Mouse (Mus musculus) megakaryocyte-erythroid progenitor cell, adult 5-6 weeks (primary cell): ENCODE data around the gene Tmem41a. TPM values are rescaled to one million over a fixed set of nuclear protein-coding genes. Genes with fewer than 3 reads are reported as not detected.

Experiments used
- ATAC-seq: replicated peaks from 2 replicates; pipeline ENCODE4 v1.8.0; 2016; ENCODE audit warnings: mild to moderate bottlenecking, inconsistent platforms; ENCODE audit not compliant: severe bottlenecking, poor library complexity, low FRiP score, low TSS enrichment
- total RNA-seq, 2 experiments: library from RNA; stranded (forward) in 1 of 2; stranded (reverse) in 1 of 2; fragments of 200-1000, 215-1000 nt in 1 of 2; fragments of >200 nt in 1 of 2; fragmentation: Nextera tagmentation in 1 of 2; gene quantifications; 2 replicates each; pipeline ENCODE4 v1.2.3; 2014 to 2017

Tmem41a gene
- total RNA-seq, 2 experiments from 2014 or later = 39.1 to 48.2 TPM

- ATAC-seq = no peak
Measured at GRCm38 (mm10) chr16:21906902-21907301, 40.5 kb downstream of the Tmem41a start.

- ATAC-seq = no peak
Measured at GRCm38 (mm10) chr16:21905996-21906395, 41.4 kb downstream of the Tmem41a start.

- no peak for ATAC-seq
Measured at GRCm38 (mm10) chr16:21904636-21905035, 42.7 kb downstream of the Tmem41a start.

GRCm38 (mm10) chr16:21901286-21901685 lies 46.1 kb downstream of the Tmem41a start:
- no peak for ATAC-seq

GRCm38 (mm10) chr16:21893890-21894289 lies 53.5 kb downstream of the Tmem41a start:
- ATAC-seq = no peak

- no peak for ATAC-seq
Measured at GRCm38 (mm10) chr16:21887601-21888000, 59.8 kb downstream of the Tmem41a start.

Other genes with a start within 250 kb of the Tmem41a start
- 5.6 and 5.8 TPM in 2 replicates for gene Ehhadh, start 159.7 kb downstream of the Tmem41a start, total RNA-seq (2014; fragmentation: Nextera tagmentation)
- gene Ehhadh, start 159.7 kb downstream of the Tmem41a start, total RNA-seq (2017) = 6.1 and 8.7 TPM in 2 replicates
- 0.67 and 1.5 TPM in 2 replicates for gene Map3k13, start 153.2 kb downstream of the Tmem41a start, total RNA-seq (2014; fragmentation: Nextera tagmentation)
- gene Map3k13, start 153.2 kb downstream of the Tmem41a start, total RNA-seq (2017) = 0.14 and 0.15 TPM in 2 replicates
- 0.40 TPM in 1 of 2 replicates, not detected in the other for gene Liph, start 48.1 kb upstream of the Tmem41a start, total RNA-seq (2014; fragmentation: Nextera tagmentation)
- 0.11 TPM in 1 of 2 replicates, not detected in the other for gene Liph, start 48.1 kb upstream of the Tmem41a start, total RNA-seq (2017)
- gene Senp2, start 61.9 kb upstream of the Tmem41a start, total RNA-seq (2014; fragmentation: Nextera tagmentation) = 54.3 and 57.0 TPM in 2 replicates
- 50.2 and 52.0 TPM in 2 replicates for gene Senp2, start 61.9 kb upstream of the Tmem41a start, total RNA-seq (2017)
- 1.5 TPM in 1 of 2 replicates, not detected in the other for gene Igf2bp2, start 215.7 kb upstream of the Tmem41a start, total RNA-seq (2014; fragmentation: Nextera tagmentation)
- gene Igf2bp2, start 215.7 kb upstream of the Tmem41a start, total RNA-seq (2017) = 1.0 and 1.2 TPM in 2 replicates